Comparison of ENCODE assay signal across 31 mouse cellular contexts in genomic region chr5:143196506-143196905, GRCm38 (mm10). TPM values are rescaled to one million over a fixed set of nuclear protein-coding genes. Genes with fewer than 3 reads are reported as not detected.
"Had no signal": no experiment of that assay in that cellular context is flagged by ENCODE, and none has a peak within 500 bp of the region (broad histone marks: within the 10 kb centered on the region; RNA-seq: fewer than 3 reads in every experiment).

No protein-coding gene starts in this region.

- H3K27ac ChIP-seq: kidney, embryonic 15.5 days; layer of hippocampus, adult 2 months; liver, embryonic 13.5 days; neural tube, embryonic 12.5 days; neural tube, embryonic 15.5 days had no signal

- H3K27me3 ChIP-seq: kidney, embryonic 15.5 days; neural tube, embryonic 12.5 days; neural tube, embryonic 15.5 days had no signal

- H3K4me3 ChIP-seq: kidney, embryonic 15.5 days; layer of hippocampus, adult 2 months; liver, embryonic 13.5 days; neural tube, embryonic 12.5 days; neural tube, embryonic 15.5 days had no signal

- DNase-seq: kidney, adult 8-10 months; kidney, postnatal 10 days; kidney, postnatal 36 days; layer of hippocampus, adult 9-11 months; liver, embryonic 13.5 days; lung, adult 2 months; lung, postnatal 14 days; lung, postnatal 4 days; midbrain, embryonic 14.5 days; thymus, adult 2 months; thymus, postnatal 25 days had no signal

- H3K36me3 ChIP-seq: kidney, embryonic 15.5 days; liver, embryonic 13.5 days; neural tube, embryonic 12.5 days; neural tube, embryonic 15.5 days had no signal

- H3K9me3 ChIP-seq: kidney, embryonic 15.5 days; liver, embryonic 13.5 days; neural tube, embryonic 12.5 days; neural tube, embryonic 15.5 days had no signal

- H3K4me1 ChIP-seq: kidney, embryonic 15.5 days; liver, embryonic 13.5 days; neural tube, embryonic 12.5 days; neural tube, embryonic 15.5 days had no signal

RNA-seq across cellular contexts. Expression of gene Spdye4b, which starts 15.7 kb away (rescaled TPM):
- total RNA-seq: layer of hippocampus, adult 2 months; layer of hippocampus, postnatal 25 days; left cerebral cortex, adult 18-20 months; left cerebral cortex, postnatal 10 days; left cerebral cortex, postnatal 36 days; liver, adult 2 months; megakaryocyte progenitor cell, adult 5-6 weeks; megakaryocyte-erythroid progenitor cell, adult 5-6 weeks had no signal
- polyA plus RNA-seq: kidney, embryonic 15.5 days; limb, embryonic 11.5 days; limb, embryonic 14.5 days; liver, adult 2 months; liver, embryonic 13.5 days; liver, embryonic 16.5 days; lung, adult 2 months; midbrain, embryonic 11.5 days; midbrain, embryonic 14.5 days; neural tube, embryonic 12.5 days; neural tube, embryonic 15.5 days; small intestine, adult 2 months; spleen, adult 2 months; stomach, embryonic 16.5 days had no signal

RNA-seq across cellular contexts. Expression of gene Spdye4a, which starts 30.2 kb away (rescaled TPM):
- total RNA-seq: layer of hippocampus, adult 2 months; layer of hippocampus, postnatal 25 days; left cerebral cortex, adult 18-20 months; left cerebral cortex, postnatal 10 days; left cerebral cortex, postnatal 36 days; liver, adult 2 months; megakaryocyte progenitor cell, adult 5-6 weeks; megakaryocyte-erythroid progenitor cell, adult 5-6 weeks had no signal
- polyA plus RNA-seq: kidney, embryonic 15.5 days; limb, embryonic 11.5 days; limb, embryonic 14.5 days; liver, adult 2 months; liver, embryonic 13.5 days; liver, embryonic 16.5 days; lung, adult 2 months; lung, embryonic 16.5 days; midbrain, embryonic 11.5 days; midbrain, embryonic 14.5 days; neural tube, embryonic 12.5 days; neural tube, embryonic 15.5 days; small intestine, adult 2 months; spleen, adult 2 months; stomach, embryonic 16.5 days; thymus, adult 2 months had no signal

RNA-seq across cellular contexts. Expression of gene Olfr718-ps1, which starts 49.1 kb away (rescaled TPM):
- total RNA-seq: liver, adult 2 months; megakaryocyte progenitor cell, adult 5-6 weeks; megakaryocyte-erythroid progenitor cell, adult 5-6 weeks had no signal
- polyA plus RNA-seq: limb, embryonic 11.5 days; limb, embryonic 14.5 days; liver, adult 2 months; liver, embryonic 13.5 days; liver, embryonic 16.5 days; lung, adult 2 months; lung, embryonic 16.5 days; midbrain, embryonic 11.5 days; midbrain, embryonic 14.5 days; neural tube, embryonic 12.5 days; neural tube, embryonic 15.5 days; small intestine, adult 2 months; spleen, adult 2 months; stomach, embryonic 16.5 days; testis, adult 2 months; thymus, adult 2 months had no signal
